Mouse (Mus musculus): ENCODE measurements around the gene Trpv1.

GRCm38 (mm10) chr11:73281528-73282027 is 47.5 kb downstream of the Trpv1 start:
- TF ChIP-seq CTCF (IDR thresholded peaks at IDR 0.05; ENCODE audit: control insufficient read depth, insufficient read depth, insufficient read length) (no peak), USF1 (IDR thresholded peaks at IDR 0.05; ENCODE audit: low read depth) (no peak), MYOG (IDR thresholded peaks at IDR 0.05; ENCODE audit: control insufficient read depth, extremely low read depth, insufficient read length) (no peak), CEBPB (IDR thresholded peaks at IDR 0.05; ENCODE audit: low read depth) (no peak), MAX (IDR thresholded peaks at IDR 0.05) (no peak)

Data from C2C12 (cell line).